Mouse (Mus musculus): ENCODE data around the gene Mtpn. TPM values are rescaled to one million over a fixed set of nuclear protein-coding genes. Genes with fewer than 3 reads are reported as not detected.

Mtpn gene
- 128 and 137 TPM in 2 replicates for polyA plus RNA-seq (2014; fragmentation: Nextera tagmentation; extraction: Ambion mirVana)

DNA sequence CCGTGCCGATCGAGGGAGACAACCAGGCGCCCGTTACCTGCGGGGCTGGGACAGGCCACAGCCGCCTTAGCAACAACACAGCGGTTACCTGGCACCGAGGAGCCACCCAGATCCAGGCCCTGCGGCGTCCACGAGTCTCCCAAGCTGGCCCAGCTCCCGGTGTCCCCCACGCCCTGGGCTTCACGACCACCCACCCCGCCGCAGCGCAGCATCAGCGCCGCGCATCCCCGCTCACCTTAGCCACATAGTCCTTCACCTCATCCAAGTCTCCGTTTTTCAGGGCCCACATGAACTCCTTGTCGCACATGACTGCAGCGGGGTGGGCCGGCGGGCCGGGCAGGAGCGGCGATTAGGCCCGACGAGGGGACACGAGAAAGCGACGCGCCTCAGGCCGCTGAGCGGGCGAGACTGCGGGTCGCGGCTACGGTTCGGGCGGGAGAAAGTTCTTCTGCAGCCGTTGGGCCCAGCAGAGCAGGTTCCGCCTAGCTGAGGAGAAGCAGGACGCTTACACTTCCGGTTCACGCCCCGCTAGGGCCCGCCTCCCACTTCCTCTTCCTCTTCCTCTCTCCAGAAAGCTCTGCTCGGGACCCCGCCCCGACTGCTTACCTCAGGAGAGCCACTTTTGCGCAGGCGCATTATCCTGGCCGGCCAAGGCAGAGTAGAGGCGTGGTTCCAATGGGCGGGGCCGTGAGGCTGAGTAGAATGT lies at the start of gene Mtpn:
Gene Mtpn (minus strand): TSS at position 585 of the 706 bp plus-strand sequence.
- WGBS: under 1% methylated on average over 60 of the region's 61 CpGs
- Histone ChIP-seq H3K4me3 (ENCODE audit: low read depth, low read length) (peak within 1 kb of the TSS; percentile 97), H3K9ac (peak within 1 kb of the TSS; percentile 94), H3K4me2 (peak within 1 kb of the TSS; percentile 82), H3K9me3 (ENCODE audit: low read depth, low read length) (no peaks in the 10 kb centered on the region), H3K27me3 (ENCODE audit: insufficient read depth, low read length) (no peaks in the 10 kb centered on the region), H3K36me3 (ENCODE audit: insufficient read depth) (no peaks in the 10 kb centered on the region), H3K27ac (ENCODE audit: low read depth) (peak within 1 kb of the TSS; percentile 83), H3K4me1 (ENCODE audit: insufficient read depth) (peaks cover 7% of the 10 kb centered on the region; the same call in 1 of the 2 replicates)
- peak; percentile 99 for ATAC-seq (ENCODE audit: insufficient read depth)
- no peak for TF ChIP-seq CTCF (IDR thresholded peaks at IDR 0.05; ENCODE audit: low read depth)
- peak; percentile 100 for DNase-seq

- H3K4me3 ChIP-seq (ENCODE audit: low read depth, low read length): no peak overlapping the region
- H3K4me2 ChIP-seq: no peak overlapping the region
- ATAC-seq (ENCODE audit: insufficient read depth): no peak
- H3K4me1 ChIP-seq (ENCODE audit: insufficient read depth): no peaks in the 10 kb centered on the region
- no peak overlapping the region for H3K27ac ChIP-seq (ENCODE audit: low read depth)
- H3K36me3 ChIP-seq (ENCODE audit: insufficient read depth): no peaks in the 10 kb centered on the region
- H3K27me3 ChIP-seq (ENCODE audit: insufficient read depth, low read length): no peaks in the 10 kb centered on the region
- no peaks in the 10 kb centered on the region for H3K9me3 ChIP-seq (ENCODE audit: low read depth, low read length)
- H3K9ac ChIP-seq: no peak overlapping the region
- TF ChIP-seq CTCF (IDR thresholded peaks at IDR 0.05; ENCODE audit: low read depth): no peak
- no peak for DNase-seq
These were observed 29.0 kb upstream of the Mtpn start for GRCm38 (mm10) chr6:35568731-35569130.

GRCm38 (mm10) chr6:35567755-35568154 lies 28.1 kb upstream of the Mtpn start:
- H3K36me3 ChIP-seq (ENCODE audit: insufficient read depth): no peaks in the 10 kb centered on the region

DNA sequence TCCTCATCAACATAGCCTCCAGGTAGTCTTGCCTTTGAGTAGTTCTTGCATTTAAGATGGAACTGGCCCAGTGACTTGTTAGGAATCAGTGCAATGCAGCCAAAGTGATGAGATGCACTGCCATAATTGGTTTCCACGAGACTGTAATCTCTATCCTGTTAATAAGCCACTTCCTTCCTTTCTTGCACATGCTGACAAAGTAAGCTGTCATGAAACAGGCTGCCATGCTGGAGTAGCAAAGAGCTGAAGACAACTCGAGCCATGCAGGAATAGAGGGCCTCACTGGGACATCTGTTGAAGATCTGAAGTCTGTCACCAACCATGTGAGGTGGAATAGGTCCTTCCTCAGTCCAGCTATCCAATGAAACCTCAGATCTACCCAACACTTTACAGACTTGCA lies 20.3 kb upstream of the Mtpn start:
- Histone ChIP-seq H3K4me3 (ENCODE audit: low read depth, low read length) (no peak overlapping the region), H3K27ac (ENCODE audit: low read depth) (no peak overlapping the region), H3K27me3 (ENCODE audit: insufficient read depth, low read length) (no peaks in the 10 kb centered on the region), H3K9ac (no peak overlapping the region), H3K4me2 (no peak overlapping the region), H3K36me3 (ENCODE audit: insufficient read depth) (no peaks in the 10 kb centered on the region), H3K9me3 (ENCODE audit: low read depth, low read length) (no peaks in the 10 kb centered on the region), H3K4me1 (ENCODE audit: insufficient read depth) (no peaks in the 10 kb centered on the region)
- no peak for ATAC-seq (ENCODE audit: insufficient read depth)
- DNase-seq: no peak
- WGBS: 44% methylated on average over 2 of the region's 2 CpGs
- TF ChIP-seq CTCF (IDR thresholded peaks at IDR 0.05; ENCODE audit: low read depth): no peak

More at GRCm38 (mm10) chr6:35567755-35568154, 28.1 kb upstream of the Mtpn start:
- ATAC-seq (ENCODE audit: insufficient read depth): no peak
- DNase-seq: peak; percentile 87
- no peak overlapping the region for H3K27ac ChIP-seq (ENCODE audit: low read depth)
- H3K4me3 ChIP-seq (ENCODE audit: low read depth, low read length): no peak overlapping the region
- no peak overlapping the region for H3K4me2 ChIP-seq
- H3K27me3 ChIP-seq (ENCODE audit: insufficient read depth, low read length): no peaks in the 10 kb centered on the region
- H3K4me1 ChIP-seq (ENCODE audit: insufficient read depth): no peaks in the 10 kb centered on the region
- no peak overlapping the region for H3K9ac ChIP-seq
- no peaks in the 10 kb centered on the region for H3K9me3 ChIP-seq (ENCODE audit: low read depth, low read length)
- TF ChIP-seq CTCF (IDR thresholded peaks at IDR 0.05; ENCODE audit: low read depth): peak; percentile 35; the same call in 1 of the 2 replicates

- Histone ChIP-seq H3K27ac (ENCODE audit: low read depth) (no peak overlapping the region), H3K4me1 (ENCODE audit: insufficient read depth) (no peaks in the 10 kb centered on the region), H3K27me3 (ENCODE audit: insufficient read depth, low read length) (no peaks in the 10 kb centered on the region), H3K36me3 (ENCODE audit: insufficient read depth) (no peaks in the 10 kb centered on the region), H3K9ac (no peak overlapping the region), H3K9me3 (ENCODE audit: low read depth, low read length) (no peaks in the 10 kb centered on the region), H3K4me2 (no peak overlapping the region), H3K4me3 (ENCODE audit: low read depth, low read length) (no peak overlapping the region)
- ATAC-seq (ENCODE audit: insufficient read depth) (no peak), DNase-seq (no peak)
- TF ChIP-seq CTCF (IDR thresholded peaks at IDR 0.05; ENCODE audit: low read depth): no peak
These were observed 4.7 kb upstream of the Mtpn start for GRCm38 (mm10) chr6:35544352-35544751.

DNA sequence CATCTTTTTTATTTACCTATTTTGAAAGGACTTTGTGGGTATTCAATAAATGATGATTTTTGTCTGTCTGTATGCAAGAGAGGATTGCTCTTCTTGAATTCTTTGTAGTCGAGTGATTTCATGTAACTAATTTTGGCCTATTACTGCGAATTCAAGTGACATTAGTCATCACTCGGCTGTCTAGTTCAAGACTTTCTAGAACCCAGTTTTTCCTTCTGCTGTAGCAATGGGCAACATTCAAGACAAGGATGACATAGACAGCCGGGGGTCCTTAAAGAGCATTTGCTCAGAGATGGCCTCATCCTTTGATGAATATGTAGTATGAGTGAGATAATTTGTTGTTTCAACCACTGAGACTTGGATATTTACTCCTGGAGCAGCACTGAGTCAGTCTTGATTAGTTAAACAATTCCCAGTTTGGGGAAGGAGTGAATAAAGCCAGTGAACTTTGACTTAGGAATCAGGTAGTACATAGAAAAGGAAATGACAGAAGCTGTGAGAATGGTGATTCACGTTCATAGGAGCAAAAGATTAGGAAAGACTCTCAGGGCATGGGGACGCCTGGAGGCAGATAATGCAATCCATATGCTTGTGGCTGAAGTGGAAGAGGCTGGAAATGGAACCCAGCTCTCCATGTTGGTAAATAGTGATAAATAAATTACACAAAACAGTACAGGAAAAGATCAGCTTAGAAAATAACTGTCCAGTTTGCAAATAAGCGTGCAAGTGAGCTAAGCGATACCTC lies 3.1 kb upstream of the Mtpn start:
- DNase-seq: no peak
- H3K9ac ChIP-seq: no peak overlapping the region
- no peak overlapping the region for H3K4me2 ChIP-seq
- no peaks in the 10 kb centered on the region for H3K36me3 ChIP-seq (ENCODE audit: insufficient read depth)
- no peak for TF ChIP-seq CTCF (IDR thresholded peaks at IDR 0.05; ENCODE audit: low read depth)
- no peaks in the 10 kb centered on the region for H3K9me3 ChIP-seq (ENCODE audit: low read depth, low read length)
- 70% methylated on average over 8 of the region's 8 CpGs for WGBS
- no peaks in the 10 kb centered on the region for H3K27me3 ChIP-seq (ENCODE audit: insufficient read depth, low read length)
- ATAC-seq (ENCODE audit: insufficient read depth): no peak
- H3K4me3 ChIP-seq (ENCODE audit: low read depth, low read length): no peak overlapping the region
- H3K27ac ChIP-seq (ENCODE audit: low read depth): no peak overlapping the region
- H3K4me1 ChIP-seq (ENCODE audit: insufficient read depth): peaks cover 6% of the 10 kb centered on the region; the same call in 1 of the 2 replicates

- ATAC-seq (ENCODE audit: insufficient read depth) (no peak), DNase-seq (no peak)
- WGBS: 91% methylated on average over 9 of the region's 9 CpGs
- TF ChIP-seq CTCF (IDR thresholded peaks at IDR 0.05; ENCODE audit: low read depth): no peak
- Histone ChIP-seq H3K9ac (no peak overlapping the region), H3K27me3 (ENCODE audit: insufficient read depth, low read length) (no peaks in the 10 kb centered on the region), H3K36me3 (ENCODE audit: insufficient read depth) (no peaks in the 10 kb centered on the region), H3K4me3 (ENCODE audit: low read depth, low read length) (no peak overlapping the region), H3K4me2 (no peak overlapping the region), H3K4me1 (ENCODE audit: insufficient read depth) (peaks cover 7% of the 10 kb centered on the region; the same call in 1 of the 2 replicates), H3K27ac (ENCODE audit: low read depth) (no peak overlapping the region), H3K9me3 (ENCODE audit: low read depth, low read length) (no peaks in the 10 kb centered on the region)
These were observed 689 bp upstream of the Mtpn start for GRCm38 (mm10) chr6:35540377-35540776.

Measured in lung, embryonic 14.5 days (tissue).